Mouse (Mus musculus): ENCODE results near the gene Nfia.

The Nfia gene

DNA sequence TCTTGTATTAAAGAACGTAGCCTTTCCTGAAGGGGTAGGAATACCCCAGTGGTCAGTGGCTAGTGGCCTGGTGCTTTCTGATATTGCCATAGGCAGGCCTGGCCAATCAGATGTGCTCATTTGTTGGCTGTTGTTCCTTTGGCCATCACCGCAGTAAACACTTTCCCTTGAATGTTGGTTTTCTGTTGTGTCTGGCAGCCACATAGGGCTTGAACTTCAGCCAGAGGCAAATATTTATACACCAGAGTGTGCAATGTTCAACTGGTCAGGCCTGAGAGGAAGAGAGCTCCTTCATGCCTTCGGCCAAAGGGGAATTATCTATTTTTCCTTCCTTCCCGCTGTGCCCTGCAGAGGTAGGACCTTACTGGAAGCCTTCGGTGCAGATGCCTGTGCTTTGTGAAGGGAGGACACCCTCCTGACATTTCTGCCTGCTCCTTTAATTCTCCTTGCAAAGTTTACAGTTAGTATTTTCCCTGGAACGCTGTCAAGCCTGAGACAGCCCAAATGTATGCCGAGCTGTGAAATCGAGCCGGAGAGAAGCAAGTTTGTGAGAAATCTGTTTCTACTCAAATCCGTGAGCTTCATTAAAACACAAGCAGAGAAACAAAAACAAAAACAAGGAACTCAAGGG, 95.9 kb downstream of the Nfia start:
- DNase-seq (ENCODE audit: low read depth, low spot score): no peak

DNA sequence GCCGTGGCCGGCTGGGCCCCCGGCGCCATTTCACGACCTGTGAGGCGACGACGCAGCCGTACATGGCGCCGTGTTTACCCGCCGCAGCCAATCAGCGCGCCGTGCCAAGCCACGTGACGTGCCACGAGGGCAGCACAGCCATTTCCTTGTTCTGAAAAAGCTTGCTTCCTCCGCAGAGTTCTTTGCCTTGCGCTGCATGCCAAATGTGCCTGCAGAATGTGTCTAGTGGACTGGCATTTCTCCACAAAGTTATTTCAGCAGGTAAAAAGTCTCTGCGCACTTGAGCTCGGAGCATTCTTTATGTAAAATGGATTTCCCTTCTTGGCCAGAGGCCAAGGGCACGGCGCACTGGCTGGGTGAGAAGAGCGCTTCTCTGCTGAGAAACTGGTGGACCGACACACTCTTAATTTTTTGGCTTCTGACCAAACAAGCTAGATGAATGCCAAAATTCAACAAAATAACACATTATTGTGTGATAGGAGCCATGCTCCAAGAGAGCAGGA, 96.5 kb downstream of the Nfia start:
- DNase-seq (ENCODE audit: low read depth, low spot score): no peak

DNA sequence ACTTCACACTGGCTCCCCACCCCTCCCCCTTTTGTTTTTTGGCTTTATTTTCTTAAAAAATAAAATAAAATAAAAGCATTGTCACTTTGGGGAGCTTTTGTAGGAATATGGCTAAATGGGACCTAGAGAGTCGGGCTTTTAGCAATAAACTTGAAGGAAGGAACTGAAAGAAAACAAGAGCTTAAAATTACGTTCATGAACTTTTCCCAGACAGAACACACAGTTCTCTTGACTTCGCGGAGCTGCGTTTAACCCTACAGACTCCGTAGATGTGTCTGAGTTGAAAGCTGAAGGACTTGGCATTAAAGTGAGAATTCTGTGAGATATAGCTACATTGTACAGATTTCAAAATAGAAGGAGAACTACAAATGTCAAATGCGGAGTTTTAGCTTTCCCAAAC, 96.9 kb downstream of the Nfia start:
- no peak for DNase-seq (ENCODE audit: low read depth, low spot score)

DNA sequence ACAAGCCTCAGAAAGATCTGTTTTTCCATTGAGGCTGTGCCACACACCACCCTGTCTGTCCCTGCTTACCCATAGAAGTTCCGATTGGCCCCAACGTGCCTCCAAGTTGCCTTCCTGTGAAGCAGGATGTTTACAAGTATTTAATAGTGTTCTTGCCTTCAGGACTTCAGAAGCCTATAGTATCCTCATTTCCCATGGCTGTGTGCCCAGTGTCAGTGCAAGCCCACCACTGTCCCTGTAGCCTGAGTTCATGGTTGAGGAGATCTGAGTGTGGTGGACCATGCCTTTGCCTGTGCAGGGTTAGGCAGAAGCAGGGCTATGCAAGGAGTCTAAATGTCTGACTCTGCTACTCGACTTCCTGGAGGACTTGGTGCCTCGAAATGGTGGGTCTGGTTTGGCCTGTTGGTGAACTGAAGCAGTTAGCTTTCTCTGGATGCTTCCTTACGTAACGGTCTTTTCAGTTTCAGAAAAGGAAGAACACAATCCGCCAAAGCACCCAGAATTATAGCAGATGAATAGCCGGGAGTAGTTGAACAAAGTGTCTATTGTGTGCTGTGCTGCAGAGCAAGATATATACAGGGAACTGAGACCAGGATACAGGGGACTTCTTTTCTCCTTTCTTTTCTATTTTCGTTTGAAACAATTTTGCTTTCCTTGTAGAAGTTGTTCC, 99.4 kb downstream of the Nfia start:
- DNase-seq (ENCODE audit: low read depth, low spot score): no peak

DNA sequence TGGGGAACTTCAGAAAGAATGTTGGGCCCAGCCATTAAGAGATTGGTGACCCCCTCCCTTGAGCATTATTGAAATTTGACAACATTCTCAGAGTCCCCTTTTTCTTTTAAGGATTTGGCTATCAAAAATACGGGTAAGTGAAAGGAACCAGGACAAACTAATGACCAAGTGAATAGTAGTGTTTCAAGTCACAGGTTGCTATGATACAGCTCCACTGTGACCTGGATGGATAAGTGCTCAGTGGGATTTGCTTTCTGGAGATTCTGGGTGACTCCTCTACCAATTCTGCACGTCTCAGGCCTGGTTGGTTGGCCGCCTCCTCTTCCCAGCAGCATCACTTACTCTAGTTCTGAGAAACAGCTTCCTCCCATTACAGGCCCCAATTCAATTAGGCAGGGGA, 102.4 kb downstream of the Nfia start:
- no peak for DNase-seq (ENCODE audit: low read depth, low spot score)

DNA sequence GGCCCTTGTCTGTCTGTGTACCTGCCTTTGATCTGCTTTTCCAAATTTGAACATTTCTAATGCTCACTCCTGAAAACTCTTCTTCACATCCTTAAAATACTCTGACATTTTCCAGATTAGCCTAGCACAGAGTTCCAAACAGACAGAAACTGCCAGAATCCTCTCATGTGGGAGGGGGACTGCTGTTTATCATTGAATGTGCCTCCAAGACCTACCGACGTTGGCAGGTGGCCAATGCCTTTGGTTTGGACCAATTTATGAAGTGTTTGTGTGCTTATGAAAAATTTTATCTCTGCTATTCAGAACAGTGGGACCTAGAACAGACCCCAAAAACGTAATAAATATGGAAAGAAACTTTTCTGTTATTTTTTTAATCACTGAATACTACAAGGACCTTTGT, 103.4 kb downstream of the Nfia start:
- no peak for DNase-seq (ENCODE audit: low read depth, low spot score)

DNA sequence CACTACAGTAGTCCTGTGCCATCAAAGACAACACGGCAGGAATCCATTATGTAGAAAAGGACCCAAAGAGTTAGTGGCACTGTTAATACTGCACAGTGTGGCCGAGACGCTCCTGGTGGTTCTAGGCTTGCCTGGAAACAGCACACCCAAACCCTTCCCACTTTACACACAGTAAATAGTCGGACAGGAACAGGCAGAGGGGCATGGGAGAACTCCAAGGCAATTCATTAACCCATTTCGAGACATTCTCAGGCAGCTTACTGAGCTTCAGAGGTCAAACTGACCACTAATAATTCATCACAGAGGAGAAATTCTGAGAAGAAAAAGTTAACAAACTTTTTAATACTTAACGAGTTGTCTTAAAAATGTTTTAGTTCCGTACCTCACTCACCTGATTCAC, 107.2 kb downstream of the Nfia start:
- no peak for DNase-seq (ENCODE audit: low read depth, low spot score)

DNA sequence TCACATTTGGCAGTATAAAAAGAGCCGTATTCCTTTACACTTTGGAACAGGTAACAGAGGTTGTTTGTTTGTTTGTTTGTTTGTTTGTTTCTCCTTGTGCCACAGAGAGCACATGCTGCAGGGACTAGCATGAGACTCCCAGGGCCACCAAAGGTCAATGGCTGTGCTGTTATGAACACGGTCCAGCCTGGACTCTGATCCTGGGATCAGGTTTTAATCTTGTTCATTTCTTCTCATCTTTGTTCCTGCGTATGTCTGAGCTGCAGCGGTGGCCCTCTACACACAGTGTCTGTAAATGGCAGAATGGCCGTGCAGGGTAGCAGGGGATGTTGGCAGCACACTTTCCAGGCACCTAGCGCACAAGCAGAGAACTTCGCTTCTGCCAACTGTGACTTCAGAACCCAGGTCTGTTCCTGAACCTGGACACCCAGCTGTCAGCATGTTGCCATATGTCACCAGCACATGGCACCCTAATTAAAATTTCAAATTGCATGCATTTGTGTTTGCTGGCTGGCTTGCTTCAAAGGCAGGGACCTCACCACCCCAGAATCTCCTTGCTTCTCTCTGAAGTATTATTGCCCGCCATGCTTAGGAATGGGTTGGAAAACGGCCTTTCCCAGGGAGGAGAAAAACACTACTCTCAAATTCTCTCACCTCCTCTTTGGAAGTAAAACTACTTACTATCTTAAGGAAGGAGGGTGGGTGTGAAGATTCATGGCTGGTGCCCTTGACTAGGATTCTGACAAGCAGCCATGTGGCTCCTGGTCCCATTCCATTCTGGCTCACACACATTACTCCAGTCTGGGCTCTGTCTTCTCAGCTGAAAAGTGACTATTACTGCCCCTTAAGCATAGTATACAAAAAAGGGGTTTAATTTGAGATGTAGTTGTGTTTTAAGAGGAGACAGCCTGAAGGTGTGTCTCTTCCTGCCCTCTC, 107.9 kb downstream of the Nfia start:
- no peak for DNase-seq (ENCODE audit: low read depth, low spot score)

DNA sequence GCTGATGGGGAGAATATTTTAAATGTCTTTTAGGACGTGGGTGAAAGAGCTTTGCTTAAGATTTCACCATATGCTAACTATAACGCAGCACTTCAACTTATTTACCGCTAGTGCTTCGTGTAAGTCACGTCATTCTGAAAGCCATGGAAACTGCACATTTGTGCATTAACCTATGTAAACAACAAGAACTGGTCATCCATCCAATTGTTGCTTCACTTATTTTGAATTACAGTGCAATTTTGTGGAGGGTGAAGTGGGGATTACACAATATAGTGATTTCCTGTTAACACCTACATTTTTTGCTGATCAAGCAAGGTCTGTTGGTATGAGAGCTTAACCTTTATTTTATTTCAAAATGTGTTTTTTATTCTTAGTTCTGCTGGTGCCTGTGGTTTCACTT, 113.0 kb downstream of the Nfia start:
- DNase-seq (ENCODE audit: low read depth, low spot score): no peak

DNA sequence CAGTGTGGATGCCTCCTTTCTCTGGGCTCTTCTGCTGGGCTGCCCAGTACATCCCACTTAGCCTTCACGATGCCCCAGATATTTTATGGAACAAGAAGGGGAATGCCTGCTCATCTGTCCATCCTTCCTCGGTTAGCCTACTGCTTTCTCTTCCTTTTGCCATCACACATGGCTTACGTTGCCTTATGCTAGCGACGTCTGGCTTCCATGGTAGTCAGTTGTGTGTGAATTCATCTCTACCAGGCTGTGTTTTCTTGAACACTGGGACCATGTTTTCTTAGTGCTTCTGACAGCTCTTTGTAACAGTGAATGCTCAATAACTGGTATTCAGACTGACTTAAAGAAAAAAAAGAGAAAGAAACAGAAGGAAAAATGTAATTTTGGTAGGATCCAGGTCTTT, 113.7 kb downstream of the Nfia start:
- no peak for DNase-seq (ENCODE audit: low read depth, low spot score)

DNA sequence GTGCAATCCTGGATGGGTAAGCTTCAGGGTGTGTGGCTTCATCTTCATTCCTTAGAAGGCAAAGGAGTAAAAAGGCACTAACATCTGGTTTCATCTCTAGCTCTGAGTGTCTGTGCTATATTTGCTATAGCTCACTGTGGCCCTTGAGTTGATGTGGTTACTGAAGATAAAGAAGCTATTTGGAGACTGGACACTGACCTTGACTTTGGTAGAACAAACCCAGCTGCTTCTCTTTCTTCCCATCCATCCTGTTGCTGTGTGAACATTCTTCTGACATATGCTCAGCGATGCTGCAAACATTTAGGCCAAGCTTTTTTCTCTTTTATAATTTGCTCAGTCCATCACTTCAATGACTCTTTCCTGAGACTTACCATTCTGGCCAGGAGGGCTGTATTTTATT, 114.7 kb downstream of the Nfia start:
- DNase-seq (ENCODE audit: low read depth, low spot score): no peak

DNA sequence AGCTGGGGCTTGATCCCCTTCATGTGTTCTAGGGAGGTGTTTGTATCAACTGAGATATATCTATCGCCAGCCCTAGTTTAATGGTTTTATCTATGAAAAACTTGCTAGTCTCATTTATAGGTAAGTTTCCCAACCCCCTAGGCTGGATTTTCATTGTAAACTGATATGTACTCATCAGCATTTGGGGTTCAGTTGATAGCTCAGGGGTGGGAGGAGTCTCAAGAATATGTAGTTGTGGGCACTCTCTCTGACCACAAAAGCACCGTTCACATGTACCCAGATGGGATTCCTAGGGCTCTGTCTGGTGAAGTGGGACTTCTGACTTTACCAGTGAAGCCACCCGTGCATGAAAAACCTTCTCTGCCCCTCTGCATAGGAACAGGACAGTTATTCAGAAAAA, 118.5 kb downstream of the Nfia start:
- DNase-seq (ENCODE audit: low read depth, low spot score): no peak

DNA sequence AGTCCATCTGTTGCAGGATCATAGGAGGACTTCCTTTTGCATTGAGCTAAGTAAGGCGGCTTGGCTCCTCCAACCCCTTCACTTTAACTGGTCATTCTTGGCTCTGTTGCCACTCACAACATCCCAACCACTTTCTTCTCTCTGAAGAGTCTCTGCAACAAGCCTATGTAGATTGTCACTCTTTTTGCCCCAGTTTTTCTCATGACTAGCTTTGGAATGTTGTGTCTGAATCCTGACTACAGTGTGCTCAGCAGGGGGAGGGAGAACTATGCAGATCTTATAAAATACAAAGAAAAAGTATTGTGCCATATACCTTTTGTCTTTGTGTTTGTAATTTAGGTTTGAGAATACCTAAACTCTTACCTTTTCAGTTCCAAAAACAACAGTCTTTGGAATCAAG, 119.1 kb downstream of the Nfia start:
- no peak for DNase-seq (ENCODE audit: low read depth, low spot score)

DNA sequence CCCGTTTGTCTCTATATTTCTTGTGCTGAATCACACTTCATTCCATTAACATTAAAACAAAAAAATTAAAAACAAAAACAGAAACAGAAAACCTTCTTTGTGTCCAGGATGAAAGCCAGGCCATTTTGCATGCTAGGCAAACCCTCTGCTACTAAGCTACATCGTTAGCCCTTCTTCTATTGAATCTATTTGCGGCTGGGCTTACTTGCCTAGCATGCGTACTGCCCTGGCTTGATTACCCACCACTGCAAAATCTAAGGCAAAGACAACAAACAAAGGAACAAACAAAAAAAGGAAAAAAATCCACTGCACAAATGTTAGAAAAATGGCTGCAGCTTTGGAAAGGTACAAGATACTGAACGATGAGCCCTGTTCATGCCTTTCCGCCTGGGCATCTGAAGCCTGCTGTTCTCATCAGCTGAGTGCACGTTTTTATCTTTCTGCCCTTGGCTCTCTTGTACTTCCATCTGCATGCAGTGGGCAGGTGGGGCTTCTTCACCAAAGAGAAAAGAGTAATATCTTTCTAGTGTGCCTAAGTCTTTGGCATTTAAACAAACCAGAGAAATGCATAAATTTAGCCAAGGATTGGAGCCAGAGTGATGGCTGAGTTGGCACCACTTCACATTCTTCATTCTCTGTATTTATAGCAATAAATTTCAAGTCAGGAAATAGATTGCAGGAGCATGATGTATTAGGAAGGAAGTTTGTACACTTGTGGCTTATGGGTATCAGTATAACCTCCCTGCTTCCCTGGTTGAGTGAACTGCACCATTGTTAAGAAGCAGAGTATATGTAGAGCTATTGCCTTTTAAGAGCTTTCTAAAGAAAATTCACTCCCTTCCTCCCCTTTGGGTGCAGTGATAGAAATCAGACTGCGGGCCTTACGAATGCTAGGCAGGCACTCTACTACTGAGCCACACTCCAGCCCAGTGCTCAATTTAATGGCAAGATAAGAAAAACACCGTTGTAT, 121.7 kb downstream of the Nfia start:
- DNase-seq (ENCODE audit: low read depth, low spot score): no peak

DNA sequence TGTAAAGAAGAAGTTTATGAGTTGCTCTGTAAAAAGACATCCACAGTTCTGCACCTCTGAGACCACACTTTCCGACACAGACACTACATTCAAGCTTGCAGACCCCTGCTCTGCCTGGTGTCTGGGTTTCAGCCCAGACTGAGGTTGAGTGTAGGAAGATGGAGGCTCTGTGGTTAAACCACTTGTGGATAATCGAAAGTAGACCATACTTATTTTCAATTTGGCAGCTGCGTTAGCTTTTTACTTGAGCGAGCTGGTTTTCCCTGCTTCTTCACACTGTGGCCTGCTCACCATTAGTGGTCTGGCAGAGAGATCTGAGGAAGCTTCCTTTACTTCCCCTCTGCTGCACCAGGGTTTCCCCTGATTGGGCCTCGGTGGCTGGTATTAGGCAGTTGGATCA, 123.4 kb downstream of the Nfia start:
- DNase-seq (ENCODE audit: low read depth, low spot score): no peak

DNA sequence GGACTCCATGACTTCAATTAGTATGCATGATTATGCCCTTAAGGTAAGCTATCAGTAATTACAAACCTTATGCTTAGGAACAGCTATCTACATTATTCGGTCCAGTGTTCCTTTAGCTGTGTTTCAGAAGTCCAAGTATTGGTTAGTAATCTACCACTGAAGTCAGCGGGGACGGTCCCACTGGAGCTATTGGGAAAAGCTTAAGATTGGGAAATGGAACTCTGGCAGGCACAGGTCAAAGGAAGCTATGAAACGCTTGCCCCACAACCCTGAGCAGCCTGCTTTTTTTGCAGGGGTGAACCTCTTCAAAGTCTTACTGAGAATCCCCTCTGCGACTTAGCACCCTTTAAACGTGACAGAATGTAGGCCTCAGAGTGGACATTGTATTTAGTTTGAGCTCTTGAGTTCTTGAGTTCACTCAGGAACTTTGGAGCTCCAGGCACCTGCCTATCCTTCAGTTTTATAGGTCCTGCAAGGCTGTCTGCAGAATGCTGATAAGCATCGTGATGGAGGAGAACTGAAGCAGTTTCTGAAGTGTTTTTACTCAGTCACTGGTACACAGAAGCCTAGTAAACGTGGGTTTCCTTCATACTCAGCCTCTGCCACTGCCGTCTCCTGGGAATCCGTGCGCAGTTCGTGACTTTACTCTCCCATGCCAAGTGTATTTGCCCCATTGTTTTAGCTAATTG, 127.9 kb downstream of the Nfia start:
- DNase-seq (ENCODE audit: low read depth, low spot score): no peak

DNA sequence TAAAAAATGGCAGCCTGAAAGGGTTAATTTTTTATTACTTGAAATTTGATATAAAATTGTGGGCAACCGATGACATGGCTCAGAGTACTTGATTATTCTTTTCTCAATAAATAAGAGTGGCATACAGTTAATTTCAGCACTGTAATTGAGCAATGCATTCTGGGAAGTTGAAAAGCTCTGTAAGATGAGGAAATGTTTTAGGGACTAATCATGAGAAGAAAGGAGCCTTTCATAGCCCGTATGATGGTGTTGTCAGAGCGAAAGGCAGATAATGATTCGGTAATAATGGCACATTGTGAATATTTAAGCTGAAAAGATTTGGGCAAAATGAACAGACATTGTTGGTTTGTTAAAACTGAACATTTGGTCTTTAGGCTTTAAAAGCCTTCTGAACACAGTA, 133.3 kb downstream of the Nfia start:
- no peak for DNase-seq (ENCODE audit: low read depth, low spot score)

DNA sequence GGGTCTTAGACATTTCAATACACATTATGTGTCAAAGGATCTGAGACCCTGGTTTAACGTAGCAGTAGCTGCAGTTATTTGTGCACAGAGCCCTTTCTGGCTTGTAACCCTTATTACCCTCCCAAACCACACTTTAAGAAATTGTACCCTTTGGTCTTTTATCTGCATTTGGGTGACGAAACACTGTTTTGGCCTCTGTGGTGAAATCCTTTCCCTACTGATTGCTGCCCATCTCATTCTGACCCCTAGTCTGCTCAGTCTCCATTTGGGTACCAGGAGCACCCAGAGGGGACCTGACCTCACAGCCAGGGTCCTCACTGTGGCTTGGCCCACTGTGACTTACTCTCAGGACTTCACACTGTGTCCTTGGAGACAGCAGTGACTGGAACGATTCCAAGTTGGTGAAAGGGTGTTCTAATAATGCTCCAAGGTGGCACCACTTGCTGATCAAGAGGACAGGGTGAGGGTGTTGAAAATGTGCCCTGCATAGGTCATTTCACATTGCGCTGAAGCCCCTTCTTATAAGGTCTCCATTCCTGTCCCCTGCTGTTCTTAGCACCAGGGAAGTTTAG, 136.1 kb downstream of the Nfia start:
- no peak for DNase-seq (ENCODE audit: low read depth, low spot score)

DNA sequence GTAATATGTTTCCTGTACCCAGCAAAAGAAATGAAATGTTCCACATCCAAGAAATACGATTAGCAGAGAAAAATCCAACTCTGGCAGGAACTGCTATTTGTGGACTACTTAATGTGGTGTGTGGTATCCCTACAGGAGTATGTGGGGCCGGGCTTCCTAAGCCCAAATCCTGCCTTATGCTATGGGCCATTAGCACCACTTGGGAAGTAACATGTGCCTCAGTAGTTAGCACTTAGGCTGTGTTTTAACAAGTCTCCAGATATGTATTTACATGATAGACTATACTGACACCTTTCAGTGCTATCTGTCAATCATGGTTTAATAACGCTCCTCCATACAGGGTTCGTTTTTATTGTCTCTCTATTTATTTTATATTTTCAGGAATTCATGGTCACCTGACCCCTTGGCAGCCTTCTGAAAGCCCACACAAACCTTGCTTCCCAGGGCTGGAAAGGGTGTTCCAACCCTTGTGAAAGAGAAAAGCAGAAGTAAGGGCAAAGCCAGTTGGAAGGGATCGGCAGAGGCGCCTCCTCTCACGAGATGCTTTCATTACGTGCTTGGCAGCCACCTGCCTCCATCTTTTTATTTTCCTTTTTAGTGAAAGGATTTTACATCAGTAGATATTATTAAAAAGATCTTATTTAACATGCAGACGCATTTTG, 137.7 kb downstream of the Nfia start:
- DNase-seq (ENCODE audit: low read depth, low spot score): no peak
